Mouse (Mus musculus) brain, embryonic 14.5 days (tissue): Measurements from ENCODE around the gene Pkp1. TPM values are rescaled to one million over a fixed set of nuclear protein-coding genes. Genes with fewer than 3 reads are reported as not detected.

Source experiments
- DNase-seq: peaks from one replicate; pipeline ENCODE4 v3.0.0-alpha.2; 2011; ENCODE audit warnings: low read depth
- CTCF ChIP-seq: fragments of 200-500 bp; IDR thresholded peaks from 2 replicates; pipeline ENCODE4 v1.5.1; 2012; ENCODE audit warnings: inconsistent platforms, mild to moderate bottlenecking, moderate library complexity, borderline replicate concordance; ENCODE audit not compliant: insufficient read depth, insufficient read length; ENCODE audit errors: extremely low read depth
- POLR2A ChIP-seq: fragments of 200-500 bp; IDR thresholded peaks from 2 replicates; pipeline ENCODE4 v1.6.1; 2012; ENCODE audit warnings: mild to moderate bottlenecking, inconsistent platforms, borderline replicate concordance; ENCODE audit not compliant: poor library complexity, insufficient read depth, insufficient read length, severe bottlenecking; ENCODE audit errors: extremely low read depth
- polyA plus RNA-seq: library from polyadenylated mRNA; depleted of rRNA; stranded (reverse); fragments of >200 nt; gene quantifications from 2 replicates; pipeline ENCODE4 v1.2.3, GENCODE M21; 2012; rRNA removed

The Pkp1 gene
- 1.8 and 2.6 TPM in 2 replicates for polyA plus RNA-seq

GRCm38 (mm10) chr1:135918644-135919407, at the start of gene Pkp1:
TSS of gene Pkp1 (minus strand) at chr1:135919207.
- no peak for DNase-seq
- TF ChIP-seq CTCF (no peak), POLR2A (no peak)

- TF ChIP-seq CTCF (no peak), POLR2A (no peak)
- no peak for DNase-seq
Observed at GRCm38 (mm10) chr1:135967739-135968138, 48.7 kb upstream of the Pkp1 start.

GRCm38 (mm10) chr1:135964561-135964960, 45.6 kb upstream of the Pkp1 start:
- DNase-seq, result no peak
- TF ChIP-seq POLR2A, result no peak
- TF ChIP-seq CTCF, result no peak

- DNase-seq, result peak; percentile 4
Observed at GRCm38 (mm10) chr1:135963177-135963576, 44.2 kb upstream of the Pkp1 start.

GRCm38 (mm10) chr1:135958483-135958882, 39.5 kb upstream of the Pkp1 start:
- no peak for TF ChIP-seq POLR2A
- peak; percentile 78 for TF ChIP-seq CTCF
- DNase-seq, result peak; percentile 81

More at GRCm38 (mm10) chr1:135963177-135963576, 44.2 kb upstream of the Pkp1 start:
- TF ChIP-seq POLR2A (no peak), CTCF (no peak)

- TF ChIP-seq POLR2A (no peak), CTCF (no peak)
- DNase-seq, result peak; percentile 20
Observed at GRCm38 (mm10) chr1:135948871-135949270, 29.9 kb upstream of the Pkp1 start.

GRCm38 (mm10) chr1:135946247-135946646, 27.2 kb upstream of the Pkp1 start:
- TF ChIP-seq POLR2A, result no peak
- TF ChIP-seq CTCF, result no peak

GRCm38 (mm10) chr1:135945711-135946110, 26.7 kb upstream of the Pkp1 start:
- no peak for TF ChIP-seq POLR2A
- TF ChIP-seq CTCF, result peak; percentile 79
- peak; percentile 76 for DNase-seq

More at GRCm38 (mm10) chr1:135946247-135946646, 27.2 kb upstream of the Pkp1 start:
- DNase-seq, result no peak

- TF ChIP-seq POLR2A (no peak), CTCF (peak; percentile 79)
- DNase-seq, result peak; percentile 88
Observed at GRCm38 (mm10) chr1:135944526-135945259, 25.7 kb upstream of the Pkp1 start.

- TF ChIP-seq CTCF (no peak), POLR2A (no peak)
- no peak for DNase-seq
Observed at GRCm38 (mm10) chr1:135943713-135944112, 24.7 kb upstream of the Pkp1 start.

- DNase-seq, result no peak
- no peak for TF ChIP-seq POLR2A
Observed at GRCm38 (mm10) chr1:135942116-135942515, 23.1 kb upstream of the Pkp1 start.

- TF ChIP-seq POLR2A (no peak), CTCF (no peak)
- DNase-seq, result no peak
Observed at GRCm38 (mm10) chr1:135941259-135942006, 22.4 kb upstream of the Pkp1 start.
